Mouse (Mus musculus) spleen, adult 18-20 months (tissue): ENCODE data around the gene Olfr875.
"Not testable (repeated sequence)": the region's sequence is repeated elsewhere in the genome, so short reads cannot be mapped to it uniquely, and the experiment has no call there.

Source experiments
- DNase-seq, 2 experiments: peaks; one replicate each; pipeline ENCODE4 v3.0.0; 2022; ENCODE audit warnings: mixed read lengths in 2 of 2

Gene Olfr875

DNA sequence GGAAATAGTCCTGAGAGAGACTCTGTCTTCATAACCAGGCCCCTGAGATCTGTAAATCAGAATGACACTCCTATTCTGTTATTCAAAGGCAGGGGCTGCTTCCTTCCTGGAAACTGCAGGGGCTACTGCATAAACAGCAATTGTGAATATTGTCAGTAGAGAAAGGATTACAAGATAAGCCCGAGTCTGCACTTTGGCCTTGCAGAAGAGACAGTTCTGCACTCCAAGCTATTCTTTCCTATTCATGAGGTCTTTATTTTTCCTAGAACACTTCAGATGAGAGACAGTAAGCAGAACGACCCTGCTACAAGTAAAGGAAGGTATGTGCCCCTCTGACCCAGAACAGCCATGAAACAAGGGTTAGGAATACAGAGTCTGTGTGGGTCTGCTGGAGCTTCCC is at the start of gene Olfr875:
Olfr875 (plus strand) TSS at position 99 of the 400 bp plus-strand sequence.
- DNase-seq: no peak

DNA sequence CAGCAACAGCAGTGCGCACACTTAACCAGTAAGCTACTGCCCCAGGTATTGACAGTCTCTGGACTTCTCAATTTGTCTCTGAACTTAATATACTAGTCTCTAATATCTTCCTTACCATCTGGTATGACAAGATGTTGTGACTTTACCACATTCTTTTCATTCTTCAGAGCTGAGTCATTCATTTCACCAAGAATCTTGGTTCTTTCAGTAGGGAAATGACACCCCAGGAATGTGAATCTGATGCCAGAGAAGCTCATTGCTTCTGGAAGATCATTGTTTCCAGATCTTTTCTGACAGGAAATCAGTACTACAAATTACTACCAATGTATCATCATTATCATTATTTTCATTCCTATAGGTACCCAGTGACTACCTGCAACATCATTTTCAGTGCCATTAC is 37.3 kb upstream of the Olfr875 start:
- no peak for DNase-seq

DNA sequence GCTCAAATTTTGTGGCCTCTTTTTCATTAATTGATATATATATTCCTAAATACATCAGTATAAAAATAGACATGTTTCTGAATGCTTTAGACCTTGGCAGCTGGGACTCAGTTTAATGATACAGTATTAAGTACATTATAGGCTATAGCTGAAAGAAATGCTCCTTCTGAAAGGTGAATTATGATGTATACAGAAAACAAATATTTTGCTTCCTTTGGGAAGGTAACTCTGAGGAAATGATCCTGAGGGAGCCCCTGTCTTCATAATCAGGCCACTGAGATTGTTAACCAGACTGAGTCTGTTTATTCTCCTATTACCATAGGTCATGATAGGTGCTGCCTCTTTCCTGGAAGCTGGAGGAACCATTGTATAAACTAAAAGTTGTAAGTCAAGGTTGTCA is 26.9 kb upstream of the Olfr875 start, which contains the start of gene Olfr874:
Olfr874 (plus strand) TSS at position 301 of the 400 bp plus-strand sequence.
- DNase-seq: no peak

DNA sequence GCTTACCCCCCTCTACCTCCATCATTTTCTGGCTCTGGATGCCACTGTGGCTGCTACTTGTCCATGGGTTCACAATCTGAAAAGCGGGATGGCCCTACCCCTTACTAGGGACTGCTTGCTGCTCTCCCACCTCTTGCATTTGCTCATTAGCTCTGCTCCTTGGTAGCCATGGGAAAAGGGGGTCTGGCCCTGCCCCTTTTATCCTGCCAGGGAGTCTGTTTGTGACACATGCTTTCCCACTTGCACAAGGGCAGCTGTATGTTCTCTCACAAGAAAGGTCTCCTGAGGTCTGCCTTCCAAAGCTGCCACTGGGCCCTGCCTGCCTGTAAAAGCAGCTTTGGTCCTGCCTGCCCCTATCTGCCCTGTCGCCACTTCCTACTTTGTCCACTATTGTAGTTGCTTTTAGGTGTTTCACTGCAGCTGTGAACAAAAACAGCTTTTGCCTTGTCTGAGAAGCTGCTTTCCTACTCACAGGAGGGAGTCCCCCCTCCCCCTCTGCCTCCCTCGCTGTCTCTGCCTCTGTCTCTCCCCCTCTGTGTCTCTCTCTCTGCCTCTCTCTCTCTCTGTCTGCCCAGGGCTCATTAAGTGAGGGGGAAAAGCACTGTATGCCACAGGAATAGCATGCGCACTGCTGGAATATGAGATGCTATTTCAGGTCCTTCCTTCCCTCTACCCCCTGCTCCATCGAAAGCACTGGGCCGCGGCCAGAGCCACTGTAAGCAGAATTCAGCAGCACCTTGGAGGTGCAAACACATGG is 21.2 kb upstream of the Olfr875 start:
- no peak for DNase-seq

DNA sequence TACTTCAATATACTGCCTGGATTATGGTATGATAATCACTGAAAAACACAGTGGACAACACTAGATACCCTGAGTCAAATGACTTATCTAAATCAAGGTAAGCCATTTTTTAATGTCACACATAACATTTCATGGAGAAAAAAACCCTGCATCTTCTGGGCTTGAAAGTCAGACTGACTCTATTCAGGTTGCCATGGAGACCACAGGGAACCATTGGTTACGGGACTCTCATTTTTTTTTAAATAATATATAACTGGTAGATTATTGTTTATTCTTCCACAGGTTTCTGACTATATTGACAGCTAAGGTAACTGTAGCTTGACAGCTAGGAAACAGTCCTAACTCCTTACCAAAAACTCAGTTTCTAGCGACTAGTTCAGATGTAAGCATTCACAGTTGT is 20.2 kb upstream of the Olfr875 start:
- DNase-seq: no peak

DNA sequence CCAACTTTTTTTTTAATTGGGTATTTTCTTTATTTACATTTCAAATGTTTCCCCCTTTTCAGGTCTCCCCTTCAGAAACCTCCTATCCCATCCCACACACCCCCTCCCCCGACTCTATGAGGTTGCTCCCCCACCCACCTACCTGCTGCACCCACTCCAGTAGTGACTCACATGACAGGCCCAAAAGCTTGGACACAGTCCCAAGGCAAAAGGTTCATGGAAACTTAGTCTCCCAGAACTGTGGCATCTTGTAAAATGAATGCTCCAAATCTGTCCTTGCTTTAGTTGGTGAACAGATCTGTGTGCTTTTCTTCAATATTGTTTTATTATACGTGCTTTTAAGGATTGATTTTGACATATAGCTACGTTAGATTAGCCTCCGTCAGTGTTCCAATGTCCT is 19.7 kb upstream of the Olfr875 start:
- no peak for DNase-seq

DNA sequence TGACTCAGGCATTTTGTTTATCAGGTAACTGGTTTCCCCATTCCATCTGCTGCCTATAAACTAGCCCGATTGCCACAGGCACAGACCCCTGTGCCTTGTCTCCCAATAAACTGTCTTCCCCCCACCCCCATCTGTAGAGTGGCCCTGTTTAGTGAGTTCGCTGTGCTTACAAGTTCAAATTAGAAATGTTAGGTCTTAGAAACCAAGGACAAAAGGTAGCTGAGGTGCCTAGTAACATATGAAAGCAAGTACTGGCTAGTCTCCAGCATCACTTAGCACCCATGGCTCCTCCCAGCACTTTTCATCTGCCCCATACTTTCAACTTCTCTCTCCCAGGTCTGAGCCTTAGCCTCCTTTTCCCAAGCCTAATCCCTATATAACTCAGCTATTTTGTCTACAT is 9.9 kb upstream of the Olfr875 start:
- no peak for DNase-seq

DNA sequence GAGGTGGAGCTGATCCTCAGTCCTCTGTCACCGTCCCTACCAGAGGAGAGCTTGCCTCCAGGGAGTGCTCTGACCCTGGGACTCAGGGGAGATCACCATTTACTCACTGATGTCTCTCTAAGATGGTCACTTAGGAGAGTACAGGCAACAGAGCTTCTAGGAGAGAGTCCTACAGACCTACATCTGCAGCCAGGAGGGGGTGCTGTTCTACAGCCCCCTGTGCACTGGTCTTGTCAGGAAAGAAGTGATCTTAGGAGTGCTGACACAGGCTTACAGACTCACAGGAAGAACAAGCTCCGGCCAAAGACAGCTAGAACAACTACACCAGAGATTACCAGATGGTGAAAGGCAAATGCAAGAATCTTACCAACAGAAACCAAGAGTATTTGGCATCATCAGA is 9.1 kb upstream of the Olfr875 start:
- DNase-seq: no peak

DNA sequence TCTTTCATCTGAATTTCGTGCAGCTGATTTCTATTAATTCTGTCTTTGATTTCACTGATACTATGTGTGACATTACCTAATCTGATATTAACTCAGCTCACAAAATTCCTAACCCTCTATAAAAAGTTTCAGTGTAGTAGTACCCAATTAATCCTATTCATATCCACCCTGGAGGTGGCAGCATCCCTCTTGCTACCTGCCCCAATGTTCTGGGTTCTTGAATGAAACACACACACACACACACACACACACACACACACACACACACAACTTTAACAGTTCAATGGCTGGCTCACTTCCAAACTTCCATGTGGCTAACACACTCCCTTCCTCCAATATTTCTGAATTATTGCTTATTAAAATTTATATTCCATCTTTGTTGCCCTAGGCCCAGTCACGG is 996 bp upstream of the Olfr875 start:
- DNase-seq: no peak

DNA sequence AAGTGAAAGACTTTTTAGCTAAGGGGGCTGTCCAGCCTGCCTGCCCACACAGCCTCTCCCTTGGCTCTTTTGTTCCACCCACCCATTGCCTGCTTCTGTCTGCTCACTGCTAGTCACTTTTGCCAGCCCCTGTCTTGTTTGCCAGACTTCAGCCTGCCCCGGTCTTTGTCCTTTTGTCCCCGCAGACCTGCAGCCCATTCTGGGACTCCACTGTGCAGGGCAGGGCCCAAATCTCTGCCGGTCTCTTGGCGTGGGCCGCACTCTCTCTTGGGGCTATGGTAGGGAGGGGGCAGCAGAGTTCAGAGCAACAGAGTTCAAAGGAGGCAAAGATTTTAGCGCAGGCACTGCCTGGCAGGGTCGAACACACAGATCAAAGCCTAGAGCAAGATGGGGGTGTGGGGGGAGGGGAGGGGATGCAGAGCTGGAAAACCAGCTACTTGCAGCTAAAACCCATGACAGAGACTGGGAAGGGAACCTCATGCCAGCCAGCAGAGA is 11.2 kb downstream of the Olfr875 start:
- no peak for DNase-seq

DNA sequence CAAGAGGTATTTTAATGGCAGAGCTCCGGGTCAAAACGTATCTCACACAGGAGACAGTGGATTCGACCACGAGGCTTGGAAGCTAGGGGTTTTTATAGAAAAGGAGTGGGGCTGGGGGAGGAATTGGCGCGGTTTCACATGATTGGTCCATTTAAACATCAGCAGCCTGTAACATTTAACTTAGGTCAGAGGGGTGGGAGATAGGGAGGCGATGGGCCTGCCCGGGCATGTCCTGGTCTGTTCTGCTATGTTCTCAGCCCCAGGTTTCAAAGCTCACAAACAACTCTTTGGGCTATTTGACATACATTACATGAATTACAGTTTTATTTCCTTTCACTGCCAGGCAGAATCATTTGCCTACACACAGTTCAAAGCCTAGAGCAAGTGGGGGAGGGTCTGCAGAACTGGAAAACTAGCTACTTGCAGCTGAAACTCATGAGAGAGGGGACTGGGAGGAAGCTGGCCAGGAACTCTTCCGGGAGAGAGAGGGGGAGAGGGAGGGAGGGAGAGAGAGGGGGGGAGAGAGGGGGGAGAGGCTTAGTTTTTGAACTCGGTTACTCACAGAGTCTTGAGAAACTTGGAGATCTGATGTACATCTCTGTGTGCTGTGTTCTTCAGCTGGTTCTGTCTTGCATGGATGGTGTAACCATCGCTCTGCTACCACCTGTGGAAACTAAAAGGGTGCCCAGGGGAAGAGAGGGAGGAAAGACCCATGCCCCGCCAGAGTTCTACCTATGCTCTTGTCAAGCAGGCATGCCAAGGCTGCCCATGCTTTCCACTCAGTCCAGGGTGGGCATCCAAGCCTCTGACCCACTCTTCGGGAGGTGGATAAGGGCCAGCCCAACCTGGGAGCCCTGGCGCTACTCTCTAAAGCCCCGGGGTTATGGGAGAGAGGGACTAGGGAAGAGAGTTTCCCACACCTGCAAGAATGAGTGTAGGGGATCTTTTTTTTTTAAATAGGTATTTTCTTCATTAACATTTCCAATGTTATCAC is 12.0 kb downstream of the Olfr875 start:
- not testable (repeated sequence) for DNase-seq

DNA sequence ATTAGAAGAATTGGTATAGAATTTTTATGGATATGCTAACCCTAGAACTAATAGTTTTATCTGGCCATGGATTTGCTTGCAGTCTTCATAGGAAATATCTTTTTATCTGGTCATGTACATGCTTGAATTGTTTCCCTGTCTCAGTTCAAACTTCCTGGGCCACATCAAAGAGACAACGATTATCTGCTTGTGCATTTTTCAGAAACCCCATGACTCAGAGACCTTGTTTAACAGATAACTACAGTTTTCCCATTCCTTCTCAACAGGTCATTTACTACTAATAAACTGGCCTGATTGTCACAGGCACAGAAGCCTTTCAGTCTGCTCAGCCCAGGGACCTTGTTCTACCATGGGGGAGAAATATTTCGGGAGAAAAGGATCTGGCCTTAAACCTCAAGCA is 14.8 kb downstream of the Olfr875 start:
- DNase-seq: no peak

DNA sequence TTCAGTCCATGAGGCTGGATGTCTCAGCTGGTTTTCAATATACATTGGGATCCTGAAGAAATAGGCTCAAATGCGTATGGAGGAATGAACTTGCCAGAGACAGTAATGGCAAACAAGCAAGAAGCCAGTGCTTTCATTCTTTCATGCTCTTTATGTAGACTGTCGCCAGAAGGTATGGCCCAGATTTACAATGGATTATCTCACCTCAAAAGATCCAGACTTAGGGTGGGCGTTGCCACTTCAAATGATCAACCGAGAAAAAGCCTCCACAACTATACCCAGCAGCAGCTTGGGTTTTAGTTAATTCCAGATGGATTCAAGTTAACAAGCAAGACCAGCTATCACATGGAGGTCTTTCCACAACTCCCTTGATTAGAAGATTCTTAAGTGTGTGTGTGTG is 30.4 kb downstream of the Olfr875 start:
- DNase-seq: no peak

DNA sequence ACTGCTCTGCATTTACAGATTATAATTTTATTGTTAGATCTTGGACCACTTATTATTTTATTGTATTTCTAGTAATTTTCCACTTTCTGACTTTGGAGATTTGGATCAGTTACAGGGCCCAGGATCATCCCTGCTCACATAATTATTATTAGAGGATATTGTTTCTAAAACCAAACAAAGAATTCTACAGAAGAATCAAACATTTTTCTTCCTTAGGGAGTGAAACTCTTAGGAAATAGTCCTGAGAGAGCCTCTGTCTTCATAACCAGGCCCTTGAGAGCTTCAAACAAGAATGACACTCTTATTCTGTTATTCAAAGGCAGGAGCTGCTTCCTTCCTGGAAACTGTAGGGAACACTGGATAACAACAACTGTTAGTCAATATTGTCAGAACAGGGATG is 31.1 kb downstream of the Olfr875 start, which contains the start of gene Olfr876:
Olfr876 (plus strand) TSS at position 301 of the 400 bp plus-strand sequence.
- DNase-seq: no peak

DNA sequence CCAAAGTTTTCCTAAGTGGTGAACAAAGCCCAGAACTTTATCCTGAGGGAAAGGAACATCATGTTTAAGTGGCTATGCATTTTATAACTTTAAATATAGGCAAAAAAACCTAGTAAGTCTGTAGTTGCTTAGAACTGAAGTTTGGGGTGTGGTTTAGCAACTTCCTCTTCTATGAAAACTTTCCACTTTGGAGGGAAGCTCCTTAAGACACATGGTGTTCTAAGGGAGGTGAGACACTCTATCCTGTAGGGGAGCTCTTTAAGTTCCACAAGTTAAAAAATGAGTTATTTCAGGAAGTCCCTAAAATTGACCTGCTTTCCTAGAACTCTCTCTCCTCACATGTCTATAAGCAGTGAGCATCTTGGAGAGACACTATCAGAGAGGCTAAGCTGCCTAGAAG is 35.6 kb downstream of the Olfr875 start:
- DNase-seq: no peak

DNA sequence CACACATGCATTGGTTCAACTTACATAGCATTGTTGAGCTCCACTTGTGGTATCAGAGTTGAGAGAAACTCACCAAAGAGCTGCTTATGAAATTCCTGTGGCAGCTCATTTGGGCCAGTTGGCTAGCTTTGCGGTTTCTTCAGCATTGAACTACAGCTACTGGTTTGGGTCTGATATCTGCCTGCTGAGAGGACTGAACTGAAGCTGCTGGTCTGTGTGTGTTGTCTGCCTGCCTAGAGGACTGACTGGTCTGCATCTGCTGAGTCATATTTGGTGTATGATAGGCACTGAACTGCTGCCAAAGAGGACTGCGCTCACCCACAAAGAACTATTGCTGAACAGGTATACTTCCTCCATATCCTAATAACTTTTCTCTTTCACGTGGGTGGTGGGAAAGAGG is 36.8 kb downstream of the Olfr875 start:
- no peak for DNase-seq

DNA sequence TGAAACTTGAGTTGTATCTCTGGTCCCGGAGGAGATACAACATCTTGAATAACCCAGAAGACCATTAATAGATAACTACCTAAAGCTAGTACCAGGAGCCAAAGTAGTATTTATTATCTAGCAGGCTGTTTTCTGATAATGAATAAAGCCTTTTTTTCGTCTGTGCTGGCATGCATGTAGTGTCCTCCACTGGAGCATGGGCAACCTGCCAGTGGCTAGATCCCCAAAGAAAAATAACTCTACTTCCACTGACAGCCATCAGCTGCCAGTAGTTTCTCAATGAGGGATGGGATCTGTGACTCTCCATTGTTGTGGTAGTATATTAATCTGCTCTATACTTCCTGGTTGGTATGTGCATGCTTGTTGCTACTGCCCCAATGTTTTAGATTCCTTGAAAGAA is 37.3 kb downstream of the Olfr875 start:
- DNase-seq: no peak

DNA sequence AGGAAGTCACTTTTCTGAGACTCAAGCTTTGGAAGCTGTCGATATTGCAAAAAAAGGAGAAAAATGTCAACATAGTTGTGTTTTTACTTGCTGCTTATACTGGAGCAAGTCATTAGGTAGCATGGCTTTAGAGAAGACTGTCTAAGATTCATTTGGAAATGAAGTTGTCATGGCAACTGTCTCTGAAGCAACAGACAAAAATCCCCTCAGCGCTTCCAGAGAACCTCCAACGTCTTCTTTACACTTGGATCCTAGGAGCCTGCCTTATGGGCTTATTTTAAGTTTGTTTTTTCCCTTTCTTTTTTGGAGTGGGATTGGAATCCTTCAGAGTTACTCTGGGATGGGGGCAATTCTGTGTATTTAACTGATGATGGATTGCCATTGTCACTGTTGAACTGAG is 43.0 kb downstream of the Olfr875 start:
- DNase-seq: no peak
